Mouse (Mus musculus): ENCODE data around the gene AI464131. TPM values are rescaled to one million over a fixed set of nuclear protein-coding genes. Genes with fewer than 3 reads are reported as not detected.
A peak's percentile ranks its signal among the peaks of the same experiment; 100 is the strongest.

AI464131 gene
- polyA plus RNA-seq, 1 experiment from 2014 or later, result 0.98 TPM

DNA sequence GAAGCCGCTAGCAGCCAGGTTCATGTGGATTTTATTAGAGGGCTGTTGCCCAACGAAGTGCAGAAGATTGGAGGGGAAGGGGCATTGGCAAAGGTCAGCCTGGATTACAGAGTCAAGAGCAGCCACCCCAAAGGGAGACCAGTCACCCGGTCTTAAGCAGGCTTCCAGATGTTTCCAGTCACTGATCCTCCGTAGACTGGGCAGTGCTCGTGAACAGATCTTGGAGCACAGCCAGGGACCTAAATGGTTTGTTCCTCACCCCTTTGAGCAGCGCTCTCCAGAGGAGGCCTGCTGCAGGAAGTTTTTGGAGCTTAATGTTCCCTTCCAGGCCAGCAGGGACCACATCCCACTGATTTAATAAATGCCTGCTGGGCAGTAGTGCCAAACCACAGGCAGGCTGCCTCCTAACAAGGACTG lies 21.3 kb downstream of the AI464131 start:
- 68% methylated on average over 6 of the region's 6 CpGs for WGBS (ENCODE audit: insufficient replicate concordance)
- Histone ChIP-seq H3K27me3 (replicated peaks) (no peaks in the 10 kb centered on the region), H3K4me3 (no peak overlapping the region), H3K4me2 (no peak overlapping the region), H3K9ac (no peak overlapping the region), H3K4me1 (no peaks in the 10 kb centered on the region), H3K36me3 (peaks cover 24% of the 10 kb centered on the region), H3K27ac (no peak overlapping the region), H3K9me3 (replicated peaks) (0 out of 2 replicates have a peak, but pooled peaks cover 5% of the 10 kb centered on the region)
- ATAC-seq, result no peak

DNA sequence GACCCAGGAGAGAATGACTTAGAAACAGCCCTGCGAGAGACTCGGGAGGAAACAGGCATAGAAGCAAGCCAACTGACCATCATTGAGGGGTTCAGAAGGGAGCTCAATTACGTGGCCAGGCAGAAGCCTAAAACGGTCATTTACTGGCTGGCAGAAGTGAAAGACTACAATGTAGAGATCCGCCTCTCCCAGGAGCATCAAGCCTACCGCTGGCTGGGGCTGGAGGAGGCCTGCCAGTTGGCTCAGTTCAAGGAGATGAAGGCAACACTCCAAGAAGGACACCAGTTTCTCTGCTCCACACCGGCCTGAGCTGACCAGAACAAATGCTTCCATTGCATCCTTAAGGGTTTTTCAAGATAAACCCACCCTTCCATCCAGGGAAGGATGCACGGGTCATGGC lies 22.6 kb downstream of the AI464131 start:
- WGBS (ENCODE audit: insufficient replicate concordance), result 74% methylated on average over 8 of the region's 8 CpGs
- Histone ChIP-seq H3K9ac (no peak overlapping the region), H3K4me3 (no peak overlapping the region), H3K27me3 (replicated peaks) (no peaks in the 10 kb centered on the region), H3K27ac (no peak overlapping the region), H3K4me2 (no peak overlapping the region), H3K4me1 (no peaks in the 10 kb centered on the region), H3K9me3 (replicated peaks) (no peaks in the 10 kb centered on the region), H3K36me3 (peaks cover 24% of the 10 kb centered on the region)
- no peak for ATAC-seq

DNA sequence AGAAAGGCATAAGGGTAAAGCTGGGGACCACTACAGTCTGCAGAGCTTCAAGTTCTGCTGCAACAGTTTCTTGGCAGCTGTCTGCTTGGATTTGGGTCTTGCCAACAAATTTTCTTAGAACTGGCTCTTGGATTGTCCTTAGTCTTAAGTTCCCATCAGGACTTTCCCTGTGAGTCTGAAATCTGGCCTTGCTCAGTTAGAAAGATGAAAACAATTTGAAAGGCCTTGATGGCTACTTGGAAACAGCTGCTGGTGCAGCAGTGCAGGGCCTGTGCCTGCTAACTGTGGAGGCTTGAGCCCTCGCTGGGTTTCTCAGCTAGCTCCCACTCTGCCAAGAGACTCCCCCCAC lies 23.4 kb downstream of the AI464131 start:
- Histone ChIP-seq H3K9ac (no peak overlapping the region), H3K4me3 (no peak overlapping the region), H3K9me3 (replicated peaks) (no peaks in the 10 kb centered on the region), H3K4me2 (no peak overlapping the region), H3K27me3 (replicated peaks) (no peaks in the 10 kb centered on the region), H3K27ac (no peak overlapping the region), H3K36me3 (peaks cover 24% of the 10 kb centered on the region), H3K4me1 (no peaks in the 10 kb centered on the region)
- 69% methylated on average over 1 of the region's 1 CpGs for WGBS (ENCODE audit: insufficient replicate concordance)
- no peak for ATAC-seq

DNA sequence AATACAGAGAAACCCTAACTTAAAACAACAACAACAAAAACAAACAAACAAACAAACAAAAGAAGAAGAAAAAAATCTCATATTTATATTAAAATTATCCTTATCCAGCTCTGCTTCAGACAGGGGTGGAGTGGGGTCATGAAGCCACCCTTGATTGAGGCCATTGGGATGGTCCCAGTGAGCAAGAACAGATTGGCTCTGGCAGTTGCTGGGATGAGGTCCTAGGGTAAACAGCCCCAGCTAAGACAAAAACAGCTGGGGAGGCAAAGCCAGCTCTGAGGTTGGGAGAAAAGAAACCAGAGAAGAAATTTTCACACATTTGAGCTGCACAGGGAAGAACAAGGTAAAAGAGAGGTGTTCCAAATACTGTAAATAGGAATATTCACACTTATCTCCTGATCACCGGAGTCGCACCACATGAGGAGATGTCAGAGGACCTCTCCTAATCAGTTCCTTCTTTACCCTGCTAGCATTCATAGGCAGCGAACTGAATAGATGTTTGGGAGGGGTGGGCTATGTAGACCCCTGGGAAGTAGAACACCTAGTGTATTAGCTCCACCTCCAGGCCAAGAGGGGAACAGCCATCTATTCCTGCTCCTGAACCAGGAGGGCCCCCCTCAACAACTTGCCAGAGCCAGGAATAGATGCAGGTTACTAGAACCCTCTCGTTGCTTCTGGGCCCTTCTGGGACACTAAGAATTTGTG lies 24.0 kb downstream of the AI464131 start:
- H3K27me3 ChIP-seq (replicated peaks), result no peaks in the 10 kb centered on the region
- H3K4me1 ChIP-seq, result no peaks in the 10 kb centered on the region
- no peak overlapping the region for H3K9ac ChIP-seq
- ATAC-seq, result no peak
- H3K4me2 ChIP-seq, result no peak overlapping the region
- WGBS (ENCODE audit: insufficient replicate concordance), result 69% methylated on average over 4 of the region's 4 CpGs
- no peak overlapping the region for H3K4me3 ChIP-seq
- no peak overlapping the region for H3K27ac ChIP-seq
- H3K36me3 ChIP-seq, result peaks cover 24% of the 10 kb centered on the region
- no peaks in the 10 kb centered on the region for H3K9me3 ChIP-seq (replicated peaks)

DNA sequence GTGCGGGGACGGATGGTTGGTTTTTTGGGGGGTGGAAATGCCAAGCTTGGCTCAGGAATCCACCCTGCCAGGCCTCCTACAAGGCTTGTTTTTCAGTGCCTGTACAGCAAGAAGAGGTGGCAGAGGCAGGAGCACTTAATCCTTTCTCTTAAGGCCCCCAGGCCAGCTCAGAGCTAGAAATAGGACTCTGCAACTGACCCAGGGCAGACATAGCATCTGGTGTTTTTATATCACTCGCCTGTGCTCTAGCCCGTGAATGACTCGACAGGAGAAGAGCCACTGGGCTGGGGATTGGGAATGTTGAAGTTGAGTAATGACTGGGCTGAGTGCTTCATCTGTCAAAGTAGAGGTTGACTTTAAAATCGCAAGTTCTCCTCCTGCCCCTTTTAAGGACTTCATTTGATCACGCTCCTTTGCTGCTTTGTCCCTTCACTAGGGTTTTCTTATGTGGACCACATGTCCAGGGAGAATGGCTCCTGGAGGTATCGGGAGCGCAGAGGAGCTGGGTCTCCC lies 25.2 kb downstream of the AI464131 start:
- no peak overlapping the region for H3K27ac ChIP-seq
- no peak for ATAC-seq
- H3K4me1 ChIP-seq, result no peaks in the 10 kb centered on the region
- no peak overlapping the region for H3K9ac ChIP-seq
- H3K4me3 ChIP-seq, result no peak overlapping the region
- no peak overlapping the region for H3K4me2 ChIP-seq
- H3K36me3 ChIP-seq, result peaks cover 24% of the 10 kb centered on the region
- H3K9me3 ChIP-seq (replicated peaks), result no peaks in the 10 kb centered on the region
- 79% methylated on average over 9 of the region's 9 CpGs for WGBS (ENCODE audit: insufficient replicate concordance)
- no peaks in the 10 kb centered on the region for H3K27me3 ChIP-seq (replicated peaks)

DNA sequence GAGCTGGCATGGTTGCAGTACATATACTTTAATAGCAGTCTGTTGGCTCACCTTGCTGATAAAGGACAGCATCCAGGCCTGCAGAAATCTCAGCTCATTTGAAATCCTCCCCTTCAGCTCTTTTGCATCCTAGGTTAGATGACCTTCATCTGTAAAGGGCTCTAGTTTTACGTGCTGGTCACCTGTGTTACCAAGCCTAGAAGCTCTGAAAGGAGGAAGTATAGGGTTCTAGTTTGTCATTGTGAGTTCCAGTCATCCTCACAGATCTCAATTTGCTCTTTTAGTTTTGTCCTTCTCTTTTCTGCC lies 31.5 kb downstream of the AI464131 start:
- 85% methylated on average over 1 of the region's 1 CpGs for WGBS (ENCODE audit: insufficient replicate concordance)

DNA sequence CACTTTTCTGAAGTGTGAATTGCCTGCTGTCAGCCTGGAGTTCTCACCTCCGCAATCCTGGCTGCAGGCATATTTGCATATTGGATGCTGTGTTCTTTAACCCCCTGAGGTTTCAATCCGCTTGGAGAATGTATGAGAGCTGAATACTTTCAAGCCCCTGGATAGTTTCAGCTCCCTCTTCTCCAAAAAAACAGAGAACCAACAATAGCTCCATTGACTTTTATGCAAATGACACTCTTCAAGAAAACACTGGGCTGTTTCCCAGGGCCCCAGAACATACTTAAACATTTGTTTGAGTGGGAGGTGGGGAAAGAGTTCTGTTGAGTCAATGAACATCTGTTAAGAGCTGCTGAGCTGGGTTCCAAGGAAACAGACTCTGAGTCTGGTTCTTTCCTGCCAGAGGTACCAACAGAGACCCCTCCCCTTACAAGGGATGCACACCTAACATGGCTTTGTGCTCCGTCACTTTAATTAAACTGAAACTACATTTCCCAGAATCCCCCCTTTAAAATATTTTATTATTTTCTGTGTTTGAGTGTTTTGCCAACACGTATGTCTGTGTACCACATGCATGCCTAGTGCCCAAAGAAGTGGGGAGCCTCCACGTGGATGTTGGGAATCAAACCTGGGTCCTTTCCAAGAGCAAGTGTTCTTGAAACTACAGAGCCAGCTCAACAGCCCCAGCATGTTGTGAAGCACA lies 32.0 kb downstream of the AI464131 start:
- H3K36me3 ChIP-seq, result peaks cover 3% of the 10 kb centered on the region; the same call in 1 of the 2 replicates
- H3K4me1 ChIP-seq, result peaks cover 2% of the 10 kb centered on the region
- WGBS (ENCODE audit: insufficient replicate concordance), result 64% methylated on average over 5 of the region's 5 CpGs
- H3K9ac ChIP-seq, result no peak overlapping the region
- no peak overlapping the region for H3K27ac ChIP-seq
- no peak for ATAC-seq
- no peaks in the 10 kb centered on the region for H3K27me3 ChIP-seq (replicated peaks)
- no peaks in the 10 kb centered on the region for H3K9me3 ChIP-seq (replicated peaks)
- H3K4me3 ChIP-seq, result no peak overlapping the region
- no peak overlapping the region for H3K4me2 ChIP-seq

More for the DNA sequence above, 31.5 kb downstream of the AI464131 start:
- Histone ChIP-seq H3K27me3 (replicated peaks) (no peaks in the 10 kb centered on the region), H3K36me3 (peaks cover 3% of the 10 kb centered on the region; the same call in 1 of the 2 replicates), H3K27ac (no peak overlapping the region), H3K4me2 (no peak overlapping the region), H3K4me3 (no peak overlapping the region), H3K9ac (no peak overlapping the region), H3K9me3 (replicated peaks) (no peaks in the 10 kb centered on the region), H3K4me1 (no peaks in the 10 kb centered on the region)
- no peak for ATAC-seq

DNA sequence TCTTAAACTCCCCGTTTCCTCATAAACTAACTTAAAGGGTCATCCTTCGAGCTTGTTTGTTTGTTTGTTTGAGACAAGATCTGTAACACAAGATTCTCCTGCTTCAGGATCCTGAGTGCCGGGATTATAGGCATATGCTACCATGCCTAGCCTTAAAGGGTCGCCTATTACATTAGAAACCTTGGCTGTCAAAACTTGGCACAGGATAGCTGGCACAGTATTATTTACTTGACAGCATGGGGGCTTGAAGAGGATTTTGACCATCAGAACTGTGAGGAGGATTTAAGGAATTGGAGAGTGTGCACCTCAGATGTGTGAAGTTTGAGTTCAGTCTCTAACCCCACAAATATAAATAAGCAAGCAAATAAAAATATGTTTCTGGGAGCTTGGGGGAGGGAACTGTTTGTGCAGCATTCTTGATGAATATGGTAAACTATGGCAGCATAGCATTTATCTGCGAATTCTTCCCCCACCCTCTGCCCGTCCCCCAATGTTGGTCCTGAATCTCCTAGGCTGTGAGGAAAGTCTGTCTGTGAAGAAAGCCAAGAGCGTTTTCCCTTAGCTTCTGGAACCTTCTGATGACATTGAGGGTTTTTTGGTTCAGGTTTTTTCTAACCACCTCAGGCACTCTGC lies 32.7 kb downstream of the AI464131 start:
- 60% methylated on average over 7 of the region's 7 CpGs for WGBS (ENCODE audit: insufficient replicate concordance)
- Histone ChIP-seq H3K4me1 (peaks cover 8% of the 10 kb centered on the region), H3K9ac (no peak overlapping the region), H3K36me3 (peaks cover 3% of the 10 kb centered on the region; the same call in 1 of the 2 replicates), H3K4me2 (no peak overlapping the region), H3K9me3 (replicated peaks) (no peaks in the 10 kb centered on the region), H3K4me3 (no peak overlapping the region), H3K27ac (no peak overlapping the region), H3K27me3 (replicated peaks) (no peaks in the 10 kb centered on the region)
- ATAC-seq, result no peak

DNA sequence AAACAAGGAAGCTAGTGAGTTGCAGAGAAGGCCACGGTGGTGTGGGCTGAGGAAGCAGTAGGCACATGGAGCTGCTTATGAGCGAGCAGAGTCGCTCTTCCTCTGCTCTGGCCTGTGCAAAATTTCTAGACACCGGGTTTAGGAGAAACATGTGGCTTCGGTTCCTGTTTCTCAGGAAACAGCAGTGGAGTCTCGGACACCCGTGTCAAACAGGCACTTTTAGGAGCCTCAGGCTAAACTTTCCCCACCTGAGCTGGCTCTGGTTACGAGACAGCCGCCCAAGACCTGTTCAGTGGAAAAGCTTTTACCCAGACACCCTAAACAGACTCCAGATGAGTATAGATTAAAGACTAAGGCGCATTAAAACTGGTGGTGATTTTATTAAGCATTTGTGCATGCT lies 33.7 kb downstream of the AI464131 start:
- ATAC-seq, result no peak
- Histone ChIP-seq H3K27ac (no peak overlapping the region), H3K27me3 (replicated peaks) (no peaks in the 10 kb centered on the region), H3K4me2 (no peak overlapping the region), H3K4me1 (peaks cover 8% of the 10 kb centered on the region), H3K9ac (no peak overlapping the region), H3K36me3 (peaks cover 3% of the 10 kb centered on the region; the same call in 1 of the 2 replicates), H3K9me3 (replicated peaks) (no peaks in the 10 kb centered on the region), H3K4me3 (no peak overlapping the region)
- WGBS (ENCODE audit: insufficient replicate concordance), result 58% methylated on average over 10 of the region's 10 CpGs

DNA sequence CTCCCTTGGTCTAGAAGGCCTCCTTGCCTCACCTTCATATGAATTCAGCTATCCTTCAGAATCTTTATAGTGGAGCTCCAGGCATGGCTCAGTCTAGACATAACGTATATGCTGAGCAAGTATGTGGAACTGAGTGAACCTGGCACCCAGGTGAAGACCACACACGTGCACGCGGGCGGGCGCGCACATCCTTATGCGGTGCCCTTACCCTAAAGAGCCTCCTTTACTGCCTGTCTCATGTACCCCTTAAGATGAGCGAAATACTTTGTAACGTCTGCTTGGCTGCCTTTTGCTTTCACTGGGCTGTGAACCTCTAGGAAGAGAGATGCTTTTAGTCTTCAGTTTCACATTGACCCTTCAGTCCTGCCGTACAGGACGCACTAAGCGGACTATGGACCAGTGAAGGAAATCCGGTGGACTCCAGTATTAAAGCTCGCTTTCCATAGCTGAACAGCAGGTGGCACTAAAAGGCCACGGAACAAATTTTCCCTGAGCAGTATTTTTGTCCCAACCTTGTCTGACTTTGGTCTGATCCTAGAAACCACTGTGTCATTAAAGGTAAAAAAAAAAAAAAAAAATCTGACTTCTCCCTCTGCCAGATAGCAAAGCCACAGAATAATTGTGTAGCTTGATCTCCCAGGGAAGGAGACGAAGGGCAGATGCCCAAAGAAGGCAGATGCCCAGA lies 34.3 kb downstream of the AI464131 start:
- WGBS (ENCODE audit: insufficient replicate concordance), result 51% methylated on average over 17 of the region's 17 CpGs
- no peak overlapping the region for H3K27ac ChIP-seq

DNA sequence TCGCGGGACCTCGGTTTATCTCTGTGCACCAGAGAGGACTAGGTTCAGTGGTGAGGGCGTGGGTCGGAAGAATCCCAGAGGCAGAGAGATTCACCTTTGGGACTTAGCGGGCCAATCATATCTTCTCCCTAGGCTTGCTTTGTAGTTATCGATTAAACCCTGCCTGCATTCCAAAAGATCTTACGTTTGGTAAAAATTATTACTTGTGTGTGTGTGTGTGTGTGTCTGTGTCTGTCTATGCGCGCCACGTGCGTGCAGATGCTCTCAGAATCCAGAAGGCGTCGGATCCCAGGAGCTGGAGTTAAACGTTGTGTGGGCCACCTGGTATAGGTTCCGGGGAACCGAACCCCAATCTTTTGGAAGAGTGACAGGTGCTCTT lies 37.6 kb downstream of the AI464131 start:
- Histone ChIP-seq H3K27ac (peak overlapping the region; percentile 75), H3K9ac (peak overlapping the region; percentile 78), H3K9me3 (replicated peaks) (no peaks in the 10 kb centered on the region), H3K4me1 (peaks cover 30% of the 10 kb centered on the region), H3K4me3 (peak overlapping the region; percentile 86), H3K4me2 (peak overlapping the region; percentile 77), H3K36me3 (peaks cover 20% of the 10 kb centered on the region), H3K27me3 (replicated peaks) (no peaks in the 10 kb centered on the region)
- 6% methylated on average over 17 of the region's 17 CpGs for WGBS (ENCODE audit: insufficient replicate concordance)
- no peak for ATAC-seq

More for the DNA sequence above, 34.3 kb downstream of the AI464131 start:
- Histone ChIP-seq H3K36me3 (peaks cover 3% of the 10 kb centered on the region; the same call in 1 of the 2 replicates), H3K4me2 (no peak overlapping the region), H3K27me3 (replicated peaks) (no peaks in the 10 kb centered on the region), H3K9me3 (replicated peaks) (no peaks in the 10 kb centered on the region), H3K4me3 (no peak overlapping the region), H3K9ac (no peak overlapping the region), H3K4me1 (peaks cover 12% of the 10 kb centered on the region)
- ATAC-seq, result no peak
